Mouse (Mus musculus) forebrain, embryonic 13.5 days (tissue): ENCODE results near the gene Ube2g2. TPM values are rescaled to one million over a fixed set of nuclear protein-coding genes. Genes with fewer than 3 reads are reported as not detected.

Experiments
- ATAC-seq: fragments of 200-750 bp; cut with Nextera tagmentation; 2 replicates; pipeline ENCODE4 v1.8.0; 2017
- H3K27ac ChIP-seq: fragments of 300-500 bp; sonication (generic); 2 replicates; pipeline ENCODE4 v1.5.1; 2015; ENCODE audit warnings: inconsistent platforms, mild to moderate bottlenecking, moderate library complexity
- H3K27me3 ChIP-seq: fragments of 300-500 bp; sonication (generic); 2 replicates; pipeline ENCODE4 v1.6.1; 2015; ENCODE audit warnings: mild to moderate bottlenecking, inconsistent platforms
- H3K36me3 ChIP-seq: fragments of 300-500 bp; sonication (generic); 2 replicates; pipeline ENCODE4 v1.6.1; 2015; ENCODE audit warnings: mild to moderate bottlenecking, inconsistent platforms; ENCODE audit not compliant: poor library complexity, severe bottlenecking
- H3K4me1 ChIP-seq: fragments of 300-500 bp; sonication (generic); 2 replicates; pipeline ENCODE4 v1.6.1; 2015; ENCODE audit warnings: inconsistent platforms
- H3K4me2 ChIP-seq: fragments of 300-500 bp; sonication (generic); 2 replicates; pipeline ENCODE4 v1.6.1; 2015; ENCODE audit warnings: inconsistent platforms, mild to moderate bottlenecking, moderate library complexity
- H3K4me3 ChIP-seq: fragments of 300-500 bp; sonication (generic); 2 replicates; pipeline ENCODE4 v1.5.1; 2015; ENCODE audit warnings: mild to moderate bottlenecking, inconsistent platforms
- H3K9ac ChIP-seq: fragments of 300-500 bp; sonication (generic); 2 replicates; pipeline ENCODE4 v1.6.1; 2015; ENCODE audit warnings: mild to moderate bottlenecking, inconsistent platforms
- H3K9me3 ChIP-seq: fragments of 300-500 bp; sonication (generic); replicated peaks from 2 replicates; pipeline ENCODE4 v1.6.1; 2016; ENCODE audit warnings: inconsistent platforms
- WGBS: fragments of 180-500 bp; shearing (Covaris S2); methylation state at CpG from one replicate; pipeline ENCODE4 v1.1.7; 2015; 5-methylcytosine and 5-hydroxymethylcytosine counted together
- polyA plus RNA-seq: library from polyadenylated mRNA; unstranded; fragments of >200 nt; fragmentation: Nextera tagmentation; extraction: Ambion mirVana; gene quantifications from 2 replicates; pipeline ENCODE4 v1.2.1, GENCODE M21; 2015

Ube2g2 gene
- polyA plus RNA-seq, 1 experiment from 2014 or later, result 103 TPM

DNA sequence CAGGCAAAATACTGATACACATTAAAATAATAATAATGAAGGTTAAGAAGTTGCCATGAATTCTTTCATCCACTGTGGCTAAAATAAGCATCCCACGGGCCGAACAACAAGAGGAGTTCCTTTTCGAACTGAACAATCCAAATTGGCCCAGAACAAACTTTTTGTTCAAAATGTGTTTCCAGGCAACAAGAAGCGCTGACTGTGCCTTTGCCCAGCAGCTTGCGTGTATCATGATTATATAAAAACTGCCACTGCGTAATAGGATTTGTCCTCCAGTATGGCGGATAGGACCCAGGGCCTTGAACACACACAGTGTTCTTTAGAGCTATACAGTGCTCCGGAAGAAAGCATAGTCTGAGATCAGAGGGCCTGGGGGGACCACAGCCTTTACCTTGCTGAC lies 13.5 kb upstream of the Ube2g2 start:
- Histone ChIP-seq H3K9ac (no peak overlapping the region), H3K27ac (no peak overlapping the region), H3K4me3 (no peak overlapping the region), H3K9me3 (no peaks in the 10 kb centered on the region), H3K27me3 (no peaks in the 10 kb centered on the region), H3K36me3 (peaks cover 51% of the 10 kb centered on the region), H3K4me2 (no peak overlapping the region), H3K4me1 (peaks cover 26% of the 10 kb centered on the region)
- 93% methylated on average over 8 of the region's 8 CpGs for WGBS
- no peak for ATAC-seq

DNA sequence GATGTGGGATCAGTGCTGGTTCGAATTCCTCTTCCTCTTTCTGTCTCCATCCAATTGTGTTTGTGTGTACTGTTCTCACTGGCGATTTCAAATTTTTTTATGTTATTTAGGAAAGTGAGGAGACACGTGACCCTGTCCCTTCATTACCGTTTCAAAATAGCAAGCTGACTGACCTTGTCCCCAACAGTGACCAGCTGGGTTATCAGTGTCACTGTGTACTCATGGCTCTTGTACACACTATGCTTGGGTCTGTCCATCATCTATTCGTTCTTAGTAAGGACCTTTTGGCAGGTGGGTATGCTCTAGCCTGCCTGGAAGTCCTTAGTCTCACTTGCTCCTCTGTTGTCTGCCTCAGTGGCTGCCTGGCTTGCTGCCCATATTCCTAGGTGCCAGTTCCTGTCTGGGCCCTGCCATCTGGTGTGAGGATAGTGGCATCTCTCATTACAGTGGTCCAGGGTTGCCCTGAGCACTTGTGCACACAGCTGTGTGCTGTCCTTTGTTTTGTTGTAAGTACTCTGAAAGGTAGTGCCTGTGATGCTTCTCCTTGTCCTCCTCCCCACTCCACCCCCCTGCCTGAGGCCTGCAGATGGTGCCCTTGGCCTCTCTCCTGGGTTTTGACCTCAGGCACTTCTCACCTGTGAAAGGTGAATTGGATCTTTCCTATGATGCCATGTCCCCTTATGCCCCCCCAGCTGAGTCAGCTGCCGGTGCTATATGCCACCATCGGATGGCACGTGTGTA lies 11.7 kb upstream of the Ube2g2 start:
- no peak overlapping the region for H3K4me3 ChIP-seq
- H3K27ac ChIP-seq, result no peak overlapping the region; the same call in 1 of the 2 replicates

DNA sequence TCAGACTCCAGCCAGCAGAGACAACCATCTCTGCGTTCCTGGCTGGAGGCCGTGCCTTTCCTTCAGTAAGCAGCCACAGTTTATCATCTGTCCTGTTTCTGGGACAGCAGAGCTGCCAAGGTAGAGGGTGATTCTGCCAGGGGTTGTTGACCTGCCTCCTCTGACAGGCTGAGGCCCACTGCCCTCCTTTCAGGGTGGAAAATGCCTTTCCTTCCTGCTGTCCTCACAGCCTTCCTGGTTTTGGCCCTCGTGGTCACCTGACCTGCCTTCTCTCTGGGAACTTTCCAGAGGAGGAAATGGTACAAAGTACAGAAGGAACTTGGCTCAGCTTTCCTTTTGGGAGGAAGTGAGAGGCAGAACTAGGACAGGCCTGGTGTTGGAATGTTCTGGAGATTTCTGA lies 8.7 kb upstream of the Ube2g2 start:
- Histone ChIP-seq H3K36me3 (peaks cover 86% of the 10 kb centered on the region), H3K27me3 (no peaks in the 10 kb centered on the region), H3K27ac (no peak overlapping the region), H3K4me3 (no peak overlapping the region), H3K9ac (no peak overlapping the region), H3K9me3 (no peaks in the 10 kb centered on the region), H3K4me2 (no peak overlapping the region), H3K4me1 (peaks cover 7% of the 10 kb centered on the region)
- no peak for ATAC-seq
- WGBS, result 100% methylated on average over 3 of the region's 3 CpGs

More for the DNA sequence above, 11.7 kb upstream of the Ube2g2 start:
- Histone ChIP-seq H3K36me3 (peaks cover 67% of the 10 kb centered on the region), H3K9me3 (no peaks in the 10 kb centered on the region), H3K27me3 (no peaks in the 10 kb centered on the region), H3K9ac (no peak overlapping the region; the same call in 1 of the 2 replicates), H3K4me2 (no peak overlapping the region), H3K4me1 (peaks cover 26% of the 10 kb centered on the region)
- ATAC-seq, result no peak
- WGBS, result 92% methylated on average over 8 of the region's 8 CpGs

DNA sequence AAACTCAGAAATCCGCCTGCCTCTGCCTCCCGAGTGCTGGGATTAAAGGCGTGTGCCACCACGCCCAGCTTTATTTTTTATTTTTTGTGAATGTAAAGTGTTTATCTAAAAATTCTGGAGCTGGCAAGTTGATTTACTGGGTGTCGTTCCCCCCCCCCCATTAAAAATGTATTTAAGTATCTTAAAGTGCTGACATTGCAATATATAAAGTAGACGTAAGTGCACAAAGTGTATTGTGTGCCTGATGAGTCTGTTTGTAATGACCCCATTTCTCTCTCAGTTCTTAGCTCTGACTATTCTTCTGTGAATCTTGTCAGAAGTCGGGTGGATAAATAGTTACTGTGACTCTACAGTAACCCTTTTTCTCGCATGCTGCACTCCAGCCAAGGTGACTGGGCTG lies 6.4 kb upstream of the Ube2g2 start:
- Histone ChIP-seq H3K27me3 (no peaks in the 10 kb centered on the region), H3K4me3 (no peak overlapping the region), H3K9ac (no peak overlapping the region), H3K36me3 (peaks cover 79% of the 10 kb centered on the region), H3K27ac (no peak overlapping the region), H3K4me1 (peaks cover 3% of the 10 kb centered on the region), H3K9me3 (no peaks in the 10 kb centered on the region), H3K4me2 (no peak overlapping the region)
- WGBS, result 94% methylated on average over 8 of the region's 8 CpGs
- no peak for ATAC-seq

DNA sequence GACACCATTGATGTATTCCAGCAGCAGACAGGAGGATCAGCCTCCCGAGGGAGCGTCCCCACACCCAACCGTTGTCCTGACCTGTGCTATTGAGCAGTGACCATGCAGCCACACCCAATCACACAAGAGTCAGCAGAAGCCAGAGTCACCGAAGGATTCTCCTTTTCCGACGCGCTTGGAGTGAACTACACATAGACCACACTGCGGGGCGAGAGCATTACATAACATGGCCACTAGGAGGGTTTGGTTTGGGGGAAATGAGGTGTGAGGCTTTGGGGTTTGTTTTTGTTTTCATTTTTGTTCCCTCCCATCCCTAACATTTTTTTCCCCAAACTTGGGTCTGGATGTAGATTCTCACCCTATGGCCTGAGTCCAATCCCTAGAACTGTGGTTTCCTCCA lies 5.9 kb upstream of the Ube2g2 start:
- 95% methylated on average over 9 of the region's 9 CpGs for WGBS
- Histone ChIP-seq H3K9ac (no peak overlapping the region), H3K4me3 (no peak overlapping the region), H3K36me3 (peaks cover 74% of the 10 kb centered on the region), H3K4me1 (no peaks in the 10 kb centered on the region), H3K27me3 (no peaks in the 10 kb centered on the region), H3K4me2 (no peak overlapping the region), H3K9me3 (no peaks in the 10 kb centered on the region), H3K27ac (no peak overlapping the region)
- ATAC-seq, result no peak

DNA sequence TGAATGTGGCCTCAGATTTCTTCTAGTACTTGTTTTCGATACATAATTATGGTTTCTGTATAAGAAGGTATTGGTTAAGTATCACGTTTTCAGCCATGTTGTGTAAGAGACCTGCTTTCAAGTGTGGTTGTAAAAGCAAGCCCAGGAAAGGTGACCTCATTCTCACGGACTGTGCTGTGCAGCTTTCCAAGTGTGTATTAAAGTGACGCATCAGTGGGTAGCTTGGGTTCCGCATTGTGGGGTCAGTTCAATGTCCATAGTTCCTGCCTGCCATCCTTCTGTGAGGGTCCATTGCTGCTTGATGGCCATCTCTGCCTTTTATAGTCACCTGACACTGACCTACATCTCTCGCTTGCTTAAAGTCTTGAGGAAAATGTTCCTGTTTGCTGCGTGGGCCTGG lies 5.1 kb upstream of the Ube2g2 start:
- Histone ChIP-seq H3K9me3 (no peaks in the 10 kb centered on the region), H3K4me2 (no peak overlapping the region), H3K4me1 (0 out of 2 replicates have a peak, but pooled peaks cover 5% of the 10 kb centered on the region), H3K4me3 (no peak overlapping the region), H3K27me3 (no peaks in the 10 kb centered on the region), H3K27ac (no peak overlapping the region), H3K36me3 (peaks cover 66% of the 10 kb centered on the region), H3K9ac (no peak overlapping the region)
- WGBS, result 97% methylated on average over 7 of the region's 7 CpGs
- no peak for ATAC-seq

DNA sequence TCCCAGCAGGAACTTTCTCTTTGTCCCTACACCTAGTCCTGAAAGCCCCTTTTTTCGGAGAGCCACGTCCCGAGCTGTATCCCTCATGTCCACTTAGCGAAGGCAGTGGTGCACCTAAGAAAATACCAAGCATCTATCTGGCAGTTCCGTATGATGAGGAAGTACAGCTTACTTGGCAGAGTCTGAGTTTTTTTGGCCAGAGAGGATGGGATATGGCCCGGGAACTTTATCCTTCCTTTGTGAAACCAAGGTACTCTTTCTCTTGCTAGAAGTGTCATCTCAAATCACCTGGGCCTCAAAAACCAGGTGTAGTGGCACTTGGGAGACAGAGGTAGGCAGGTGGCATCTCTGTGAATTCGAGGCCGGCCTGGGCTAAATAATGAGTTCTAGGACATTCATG lies 529 bp upstream of the Ube2g2 start:
- Histone ChIP-seq H3K4me2 (peak overlapping the region; percentile 82), H3K9ac (peak overlapping the region; percentile 96), H3K27ac (peak overlapping the region; percentile 85), H3K4me1 (peaks cover 36% of the 10 kb centered on the region), H3K4me3 (peak overlapping the region; percentile 80), H3K36me3 (peaks cover 24% of the 10 kb centered on the region), H3K27me3 (no peaks in the 10 kb centered on the region), H3K9me3 (no peaks in the 10 kb centered on the region)
- 77% methylated on average over 8 of the region's 8 CpGs for WGBS
- no peak for ATAC-seq

DNA sequence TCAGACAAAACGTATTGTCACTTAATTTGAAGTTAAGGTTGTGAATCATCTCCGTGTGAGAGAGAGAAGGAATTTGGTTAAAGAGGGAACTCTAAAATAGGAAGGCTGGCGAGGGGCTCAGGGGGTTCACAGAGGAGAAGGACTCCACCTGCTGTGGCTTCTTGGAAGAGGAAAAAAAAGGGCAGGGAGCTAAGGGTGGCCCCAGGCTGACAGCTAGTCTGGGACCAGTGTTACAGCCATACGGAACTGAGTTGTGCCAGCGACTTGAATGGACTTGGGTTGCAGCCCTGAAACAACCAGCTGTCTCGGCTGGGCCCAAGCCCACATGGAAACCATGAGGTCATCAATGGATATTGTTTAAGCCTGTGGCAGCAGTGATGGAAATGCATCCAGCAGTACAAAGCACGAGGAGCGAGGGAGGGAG lies 1.0 kb downstream of the Ube2g2 start:
- Histone ChIP-seq H3K4me1 (peaks cover 39% of the 10 kb centered on the region), H3K9me3 (no peaks in the 10 kb centered on the region), H3K4me3 (peak overlapping the region; percentile 80), H3K36me3 (peaks cover 11% of the 10 kb centered on the region), H3K27me3 (no peaks in the 10 kb centered on the region), H3K27ac (peak overlapping the region; percentile 85), H3K9ac (peak overlapping the region; percentile 96), H3K4me2 (peak overlapping the region; percentile 82)
- peak; percentile 48 for ATAC-seq
- WGBS, result 1% methylated on average over 8 of the region's 8 CpGs

DNA sequence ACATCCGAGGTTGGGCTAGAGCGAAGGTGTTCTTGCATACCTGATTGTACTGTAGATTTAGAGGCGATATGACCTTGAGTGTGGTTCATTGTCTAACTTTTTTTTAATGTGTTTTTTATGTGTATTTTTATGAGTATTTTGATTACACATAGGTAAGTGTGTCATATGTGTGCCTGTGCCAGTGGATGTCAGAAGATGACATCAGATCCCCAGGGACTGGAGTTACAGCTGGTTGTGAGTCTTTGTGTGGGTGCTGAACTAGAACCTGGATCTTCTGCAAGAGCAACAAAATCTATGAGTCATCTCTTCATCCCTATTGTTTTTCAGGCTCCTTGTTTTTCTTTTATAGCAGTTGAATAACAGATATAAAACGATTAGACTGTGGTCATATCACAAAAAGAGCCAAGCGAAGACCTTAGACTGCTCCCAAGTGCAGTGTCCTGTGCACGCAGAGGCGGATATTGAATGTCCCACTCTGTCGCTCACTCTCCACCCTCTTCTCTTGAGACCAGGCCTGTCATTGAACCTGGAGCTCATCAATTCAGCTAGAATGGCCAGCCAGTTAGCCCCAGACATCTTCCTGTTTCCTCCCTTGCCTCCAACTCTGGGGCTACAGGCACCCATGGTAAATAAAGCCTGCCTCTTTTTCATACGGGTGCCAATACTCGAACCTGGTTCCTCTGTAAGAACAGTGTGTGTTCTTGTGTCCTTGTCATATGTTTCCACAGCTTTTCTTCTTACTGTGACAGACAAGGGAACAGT lies 1.7 kb downstream of the Ube2g2 start:
- no peak for ATAC-seq
- H3K9me3 ChIP-seq, result no peaks in the 10 kb centered on the region
- peak overlapping the region; percentile 85; the same call in 1 of the 2 replicates for H3K27ac ChIP-seq
- H3K4me2 ChIP-seq, result peak overlapping the region; percentile 82
- peaks cover 39% of the 10 kb centered on the region for H3K4me1 ChIP-seq
- H3K36me3 ChIP-seq, result peaks cover 5% of the 10 kb centered on the region
- H3K4me3 ChIP-seq, result peak overlapping the region; percentile 80
- H3K9ac ChIP-seq, result peak overlapping the region; percentile 96; the same call in 1 of the 2 replicates
- no peaks in the 10 kb centered on the region for H3K27me3 ChIP-seq
- 88% methylated on average over 10 of the region's 10 CpGs for WGBS

DNA sequence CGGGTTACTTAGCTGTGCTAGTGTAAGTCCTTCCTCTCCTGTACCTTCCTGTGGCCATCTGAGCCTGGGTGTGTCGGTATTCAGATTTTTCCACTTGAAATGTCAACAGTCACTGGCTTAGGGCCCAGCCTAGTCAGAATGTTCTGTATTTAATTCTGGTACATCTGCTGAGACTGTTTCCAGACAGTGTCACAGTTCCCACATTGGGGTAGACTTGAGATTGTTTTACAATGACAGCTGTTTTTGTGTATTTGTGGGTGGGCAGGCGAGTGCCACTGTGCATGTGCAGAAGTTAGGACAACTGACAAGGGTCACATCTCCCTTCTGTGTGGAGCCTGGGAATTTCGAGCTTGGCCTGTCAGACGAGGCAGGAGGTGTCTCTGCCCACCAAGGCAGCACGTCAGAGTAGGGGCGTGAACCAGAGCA lies 2.5 kb downstream of the Ube2g2 start:
- no peaks in the 10 kb centered on the region for H3K9me3 ChIP-seq
- H3K36me3 ChIP-seq, result peaks cover 4% of the 10 kb centered on the region
- 77% methylated on average over 7 of the region's 7 CpGs for WGBS
- no peaks in the 10 kb centered on the region for H3K27me3 ChIP-seq
- H3K27ac ChIP-seq, result no peak overlapping the region
- peak overlapping the region; percentile 22 for H3K4me2 ChIP-seq
- H3K4me1 ChIP-seq, result peaks cover 39% of the 10 kb centered on the region
- H3K9ac ChIP-seq, result peak overlapping the region; percentile 96; the same call in 1 of the 2 replicates
- H3K4me3 ChIP-seq, result no peak overlapping the region
- ATAC-seq, result no peak

DNA sequence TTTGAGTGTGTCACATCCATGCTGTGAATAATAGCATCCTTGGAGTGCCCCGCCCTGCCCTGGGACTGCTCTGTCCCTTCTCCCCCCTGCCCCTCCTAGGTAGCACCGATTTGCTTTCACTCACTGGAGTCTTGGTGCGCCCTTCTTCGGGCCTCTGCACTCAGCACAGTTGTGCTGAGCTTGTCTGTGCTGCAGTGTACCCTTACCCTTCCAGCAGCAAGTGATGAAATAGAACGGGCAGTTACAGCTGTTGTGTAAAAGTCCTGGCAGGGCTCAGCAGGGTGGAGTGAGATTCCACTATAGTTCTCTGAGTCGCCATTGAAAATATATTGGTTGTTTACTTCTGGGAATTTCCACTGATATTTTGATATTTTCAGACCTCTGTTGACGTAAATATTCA lies 4.0 kb downstream of the Ube2g2 start:
- peaks cover 4% of the 10 kb centered on the region for H3K36me3 ChIP-seq
- H3K9ac ChIP-seq, result no peak overlapping the region
- 86% methylated on average over 7 of the region's 7 CpGs for WGBS
- H3K9me3 ChIP-seq, result no peaks in the 10 kb centered on the region
- no peak for ATAC-seq
- no peak overlapping the region for H3K27ac ChIP-seq
- H3K4me2 ChIP-seq, result no peak overlapping the region
- no peaks in the 10 kb centered on the region for H3K27me3 ChIP-seq
- H3K4me3 ChIP-seq, result no peak overlapping the region
- peaks cover 41% of the 10 kb centered on the region for H3K4me1 ChIP-seq

DNA sequence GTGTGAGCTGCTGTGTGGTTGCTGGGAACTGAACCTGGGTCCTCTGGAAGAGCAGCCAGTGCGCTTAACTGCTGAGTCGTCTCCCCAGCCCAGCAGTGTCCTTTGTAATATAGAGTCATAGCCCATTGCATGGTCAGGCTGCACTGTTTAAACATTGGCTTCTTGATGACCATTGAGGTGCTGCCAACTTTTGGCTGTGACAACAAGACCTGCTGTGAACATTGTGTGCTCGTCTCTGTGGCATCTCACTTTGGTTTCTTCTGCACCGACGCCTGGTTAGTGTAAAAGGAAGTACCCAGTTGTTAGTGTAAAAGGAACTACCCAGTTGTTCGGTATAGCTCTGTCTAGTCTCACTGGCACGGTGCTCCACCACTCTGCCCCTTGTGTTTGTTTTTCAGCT lies 4.5 kb downstream of the Ube2g2 start:
- Histone ChIP-seq H3K4me2 (no peak overlapping the region), H3K27me3 (no peaks in the 10 kb centered on the region), H3K9ac (no peak overlapping the region), H3K36me3 (peaks cover 10% of the 10 kb centered on the region), H3K9me3 (no peaks in the 10 kb centered on the region), H3K27ac (no peak overlapping the region), H3K4me3 (no peak overlapping the region), H3K4me1 (peaks cover 39% of the 10 kb centered on the region)
- WGBS, result 85% methylated on average over 7 of the region's 7 CpGs
- ATAC-seq, result no peak
